Mouse (Mus musculus): ENCODE results near the gene Cdc7. TPM values are rescaled to one million over a fixed set of nuclear protein-coding genes. Genes with fewer than 3 reads are reported as not detected.
A peak's percentile ranks its signal among the peaks of the same experiment; 100 is the strongest.

The Cdc7 gene
- total RNA-seq, 2 experiments from 2014 or later = 1.6 to 2.0 TPM

DNA sequence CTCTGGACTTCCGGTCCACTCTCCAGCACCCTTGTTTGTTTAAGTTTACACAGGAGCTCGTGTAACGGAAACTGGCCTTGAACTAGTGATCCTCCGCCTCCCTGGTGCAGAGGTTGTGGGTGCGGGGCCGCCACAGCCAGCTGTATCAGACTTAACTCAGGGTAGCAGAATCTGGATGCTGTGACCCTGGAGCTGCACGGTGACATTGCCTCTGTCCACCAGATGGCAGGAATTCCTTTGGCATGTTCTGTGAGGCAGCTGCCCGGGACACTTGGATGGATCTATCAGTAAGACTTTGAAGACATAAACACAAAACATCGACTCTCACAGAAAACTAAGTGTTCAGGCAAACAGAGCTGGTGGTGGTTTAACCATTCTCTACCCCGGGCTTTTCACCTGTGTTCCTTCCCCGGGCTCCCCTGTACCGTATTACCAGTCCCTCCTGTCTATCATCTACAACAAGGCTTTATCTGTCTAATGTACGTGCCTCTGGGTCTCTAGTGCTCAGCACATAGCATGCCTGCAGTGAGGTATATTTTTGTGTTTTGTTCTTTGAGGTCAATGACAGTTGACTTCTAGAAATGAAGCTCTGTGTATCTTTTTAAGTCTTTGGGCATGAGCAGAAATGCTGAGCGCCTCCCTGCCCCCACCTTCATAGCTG lies 26.6 kb downstream of the Cdc7 start:
- intact Hi-C loops (cut with DNase I) = loop anchor here (1.0 to 5.0 kb wide), 3 partner anchors 132 to 330 kb away; no protein-coding TSS in a partner anchor
- peak; percentile 56 to 75 for DNase-seq

DNA sequence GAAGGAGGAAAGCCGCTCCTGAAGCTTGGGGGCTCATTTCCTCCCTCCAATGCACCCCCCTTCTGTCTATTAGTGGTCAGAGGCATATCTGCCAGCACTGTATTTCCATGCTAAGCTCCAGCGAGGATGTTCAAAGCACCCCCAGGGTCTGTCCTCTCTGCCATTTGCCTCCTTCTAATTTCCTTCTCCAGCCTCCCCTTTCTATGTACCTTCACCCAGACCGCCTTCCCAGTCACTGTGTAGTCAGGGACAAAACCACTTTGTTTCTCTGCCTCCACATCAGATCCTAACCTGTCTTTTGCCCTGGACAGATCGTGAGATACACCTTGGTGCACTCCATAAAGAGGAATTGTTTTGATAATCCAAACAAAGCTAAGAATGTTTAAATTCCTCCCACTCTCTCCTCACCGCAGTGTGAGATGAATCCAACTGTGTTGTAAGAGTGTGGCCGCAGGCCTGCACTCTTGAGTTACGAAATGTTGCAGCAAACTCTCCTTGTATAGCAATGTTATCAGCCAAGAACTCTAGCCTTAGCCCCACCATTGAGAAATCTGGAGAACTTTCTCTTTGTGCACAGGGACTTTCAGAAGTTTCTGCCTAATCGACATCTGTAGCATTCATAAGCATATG lies 27.3 kb downstream of the Cdc7 start:
- intact Hi-C loops (cut with DNase I) = loop anchor here (2.0 to 5.0 kb wide), 2 partner anchors 133 to 241 kb away; no protein-coding TSS in a partner anchor
- DNase-seq = peak; percentile 17 to 25

DNA sequence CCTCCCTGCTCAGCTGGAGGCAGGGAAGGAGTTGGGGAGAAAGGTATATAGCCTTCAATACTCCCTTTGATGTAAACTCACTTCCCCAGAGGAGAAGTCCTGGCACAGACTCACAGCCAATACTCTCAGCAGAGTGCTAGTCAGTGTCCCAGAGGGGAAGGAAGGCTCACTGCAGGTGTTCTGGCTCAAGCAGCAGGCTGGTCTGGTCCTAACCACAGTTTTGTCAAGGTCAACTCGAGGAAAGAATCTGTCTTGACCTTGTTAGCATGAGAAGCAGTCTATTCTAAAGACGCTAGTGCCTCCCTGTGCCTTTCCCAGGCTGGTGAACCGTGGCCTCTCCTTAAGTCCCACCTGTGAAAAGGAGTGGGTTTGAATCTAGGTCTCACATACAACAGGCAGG lies 30.6 kb downstream of the Cdc7 start:
- intact Hi-C loops (cut with DNase I) = loop anchor here (5.0 kb wide), 4 partner anchors 58 to 238 kb away; no protein-coding TSS in a partner anchor
- DNase-seq = no peak

DNA sequence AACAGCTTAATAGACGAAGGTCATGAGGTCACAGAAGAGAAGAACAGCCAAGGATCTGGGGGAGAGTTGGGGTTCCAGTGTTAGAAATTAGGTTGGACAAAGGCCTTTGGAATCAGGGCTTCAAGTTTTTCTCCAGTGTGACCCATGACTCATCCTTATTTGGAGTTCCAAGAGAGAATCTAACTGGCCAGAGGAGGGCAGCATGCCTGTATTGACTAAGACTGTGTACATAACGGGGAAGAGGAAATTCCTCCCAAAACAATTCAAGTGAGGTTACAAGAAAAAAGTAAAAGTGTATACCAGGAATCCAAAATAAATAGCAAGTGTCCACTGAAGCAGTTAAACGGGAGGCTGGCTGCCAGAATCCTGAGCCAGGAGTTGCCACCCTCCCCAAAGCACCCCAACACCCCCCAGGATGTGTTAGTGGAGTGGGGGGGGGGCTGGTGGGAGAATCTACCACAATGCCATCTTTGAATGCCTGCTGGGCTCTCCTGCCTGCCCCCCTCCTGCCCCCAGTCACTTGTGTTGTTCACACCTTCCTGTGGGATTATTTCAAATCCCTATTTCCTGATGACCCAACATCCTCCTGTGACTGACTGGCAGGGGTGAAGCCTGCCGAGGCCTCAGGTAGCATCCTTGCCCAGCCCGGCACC lies 31.9 kb downstream of the Cdc7 start:
- intact Hi-C loops (cut with DNase I) = loop anchor here (2.0 to 5.0 kb wide), 4 partner anchors 56 to 293 kb away; partner anchors contain the start of gene Tgfbr3
- DNase-seq = peak; percentile 66 to 79

DNA sequence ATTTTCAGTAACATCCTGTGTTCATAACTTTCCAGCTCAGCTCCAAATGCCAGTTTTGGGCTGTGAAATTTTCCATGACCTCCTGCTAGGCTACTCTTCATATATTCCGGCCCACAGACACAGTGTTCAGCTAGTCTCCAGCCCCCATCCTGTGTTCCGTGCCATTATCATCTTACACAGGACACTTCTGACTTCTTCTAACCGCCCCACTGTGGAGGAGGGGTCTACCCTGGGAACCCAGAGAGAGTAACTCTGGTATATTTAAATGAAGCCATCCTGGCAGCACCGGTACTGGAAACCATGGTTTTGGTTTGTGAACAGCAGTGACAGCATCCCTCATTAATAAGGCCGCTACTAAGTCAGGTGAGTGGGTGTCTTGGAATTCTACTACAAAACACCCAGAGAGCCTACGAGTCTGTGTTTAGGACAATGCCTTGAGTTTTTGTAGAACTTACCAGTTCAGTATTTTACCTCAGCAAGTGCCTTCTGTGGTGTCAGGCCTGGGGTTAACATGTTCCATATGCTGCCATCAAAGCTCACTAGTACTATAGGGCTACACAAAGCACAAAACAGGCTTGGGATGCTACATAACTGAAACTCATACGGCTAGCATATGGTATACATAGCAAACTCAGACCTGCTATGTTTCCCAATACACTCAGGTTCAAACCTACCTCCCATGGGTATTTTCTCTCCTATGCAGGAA lies 32.6 kb downstream of the Cdc7 start:
- DNase-seq = no peak
- intact Hi-C loops (cut with DNase I) = loop anchor here (2.0 to 5.0 kb wide), 4 partner anchors 56 to 292 kb away; partner anchors contain the start of gene Tgfbr3

DNA sequence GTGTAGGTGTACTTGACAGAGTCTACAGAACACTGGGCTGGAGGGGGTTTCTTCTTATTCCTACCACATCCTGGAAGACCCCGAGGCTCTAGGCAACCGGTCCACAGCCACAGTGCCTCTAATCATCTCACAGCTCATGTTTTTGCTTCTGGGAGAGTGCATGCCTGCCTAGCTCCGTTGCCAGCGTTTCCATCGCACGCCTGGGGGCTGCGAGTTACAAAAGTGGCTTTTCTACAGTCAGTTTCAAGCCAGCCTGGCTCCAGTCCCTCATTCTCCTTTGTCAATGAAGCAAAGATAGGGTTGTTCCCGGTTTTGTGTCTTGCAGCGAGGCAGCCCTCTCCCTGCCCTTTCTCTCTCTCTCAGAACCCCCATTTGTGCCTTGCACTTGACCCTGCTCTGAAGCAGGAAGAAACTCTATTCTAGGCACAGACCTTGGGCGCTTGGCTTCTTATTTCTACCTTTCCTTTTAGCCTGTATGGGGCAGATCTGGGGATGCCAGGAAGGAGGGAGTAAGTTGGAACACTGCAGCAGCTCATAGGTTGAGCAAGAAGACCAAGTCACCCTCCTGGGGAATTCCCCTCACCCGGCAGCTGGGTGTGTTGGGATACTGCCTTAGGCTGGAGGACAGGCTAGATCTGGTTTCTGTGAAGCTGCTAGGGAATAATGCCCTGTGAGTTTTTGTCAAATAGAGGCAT lies 37.4 kb downstream of the Cdc7 start:
- intact Hi-C loops (cut with DNase I) = no loop called here
- DNase-seq = no peak

DNA sequence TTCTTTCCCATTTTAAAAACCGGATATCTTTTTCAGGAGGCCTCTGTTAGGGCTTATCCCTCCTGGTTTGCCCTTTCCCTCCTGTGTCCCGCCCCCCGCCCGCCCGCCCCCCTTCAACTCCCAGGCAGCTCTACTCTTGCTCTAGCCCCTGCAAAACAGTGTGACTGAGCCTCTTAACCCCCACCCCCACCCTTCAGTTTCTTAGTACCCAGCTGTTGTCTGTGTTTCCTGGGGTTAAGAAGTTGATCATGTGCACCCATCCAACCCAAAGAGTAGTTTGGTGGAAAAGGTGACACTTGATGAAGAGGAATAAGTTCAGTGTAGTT lies 37.9 kb downstream of the Cdc7 start:
- intact Hi-C loops (cut with DNase I) = no loop called here
- no peak for DNase-seq

DNA sequence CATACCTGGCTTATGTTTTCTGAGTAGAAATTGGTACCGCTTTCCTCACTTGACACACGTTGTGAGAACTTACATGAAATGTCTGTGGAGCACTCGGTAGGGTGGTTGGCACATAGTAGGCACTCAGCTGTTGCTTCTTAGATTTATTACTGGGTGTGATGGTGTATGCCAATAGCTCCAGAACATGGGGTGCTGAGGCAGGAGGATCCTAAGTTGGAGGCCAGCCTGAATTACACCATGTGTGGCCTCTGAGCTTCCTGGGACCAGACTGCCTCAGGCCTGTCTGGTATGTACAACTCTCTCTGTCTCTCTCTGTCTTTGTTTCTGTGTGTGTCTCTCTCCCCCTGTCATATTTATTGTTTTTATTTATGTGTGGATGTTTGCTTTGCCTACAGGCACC lies 45.6 kb downstream of the Cdc7 start:
- DNase-seq = no peak

DNA sequence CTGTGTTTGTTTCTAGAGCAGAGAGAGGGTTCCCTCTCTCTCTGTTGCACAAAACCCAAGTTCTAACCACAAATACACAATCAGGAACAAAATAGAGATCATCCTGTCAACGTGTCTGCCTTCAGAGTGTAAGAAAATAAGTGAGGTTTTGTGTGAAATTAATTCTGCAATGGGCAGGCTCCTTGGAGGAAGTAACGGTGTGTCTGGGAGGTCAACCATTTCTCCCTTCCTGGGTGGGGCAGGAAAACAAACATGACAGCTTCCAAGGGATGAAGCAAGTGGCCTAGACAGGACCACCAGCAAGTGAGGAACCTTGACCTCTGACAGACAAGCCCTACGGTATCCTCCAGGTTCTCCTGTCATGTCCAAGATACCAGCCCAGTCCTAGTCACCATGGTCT lies 46.2 kb downstream of the Cdc7 start:
- intact Hi-C loops (cut with DNase I) = no loop called here
- no peak for DNase-seq

More for the DNA sequence above, 45.6 kb downstream of the Cdc7 start:
- intact Hi-C loops (cut with DNase I) = no loop called here

DNA sequence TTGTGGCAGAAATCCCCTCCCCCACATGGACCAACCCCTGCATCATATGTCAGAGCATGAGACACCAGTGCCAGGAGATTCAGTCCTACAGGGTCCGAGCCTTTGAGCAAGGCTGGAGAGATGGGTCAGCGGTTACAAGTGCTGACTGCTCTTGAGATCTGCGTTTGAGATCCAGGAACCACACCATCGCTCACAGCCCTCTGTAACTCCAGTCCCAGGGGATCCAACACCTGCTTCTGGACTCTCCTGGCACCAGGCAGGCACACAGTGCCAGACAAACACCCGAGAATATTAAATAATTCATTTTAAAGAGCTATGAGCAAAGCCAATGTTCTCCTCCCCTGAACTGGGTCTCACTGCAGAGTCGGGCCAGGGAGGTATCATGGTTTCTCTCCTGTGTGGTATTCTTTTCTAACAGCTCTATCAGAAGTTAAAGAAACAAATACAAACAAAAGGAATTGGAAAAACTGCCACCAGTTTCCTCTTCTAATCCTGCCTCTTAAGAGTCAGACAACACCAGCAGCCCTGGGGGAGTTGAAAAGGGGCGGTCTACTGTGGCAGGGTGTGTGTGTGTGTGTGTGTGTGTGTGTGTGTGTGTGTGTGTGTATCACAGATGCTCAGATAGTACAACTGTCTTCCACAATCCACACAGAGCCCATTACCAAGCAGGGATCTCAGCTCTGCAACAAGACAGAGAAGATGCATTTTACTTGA lies 47.4 kb downstream of the Cdc7 start:
- intact Hi-C loops (cut with DNase I) = no loop called here
- DNase-seq = no peak

DNA sequence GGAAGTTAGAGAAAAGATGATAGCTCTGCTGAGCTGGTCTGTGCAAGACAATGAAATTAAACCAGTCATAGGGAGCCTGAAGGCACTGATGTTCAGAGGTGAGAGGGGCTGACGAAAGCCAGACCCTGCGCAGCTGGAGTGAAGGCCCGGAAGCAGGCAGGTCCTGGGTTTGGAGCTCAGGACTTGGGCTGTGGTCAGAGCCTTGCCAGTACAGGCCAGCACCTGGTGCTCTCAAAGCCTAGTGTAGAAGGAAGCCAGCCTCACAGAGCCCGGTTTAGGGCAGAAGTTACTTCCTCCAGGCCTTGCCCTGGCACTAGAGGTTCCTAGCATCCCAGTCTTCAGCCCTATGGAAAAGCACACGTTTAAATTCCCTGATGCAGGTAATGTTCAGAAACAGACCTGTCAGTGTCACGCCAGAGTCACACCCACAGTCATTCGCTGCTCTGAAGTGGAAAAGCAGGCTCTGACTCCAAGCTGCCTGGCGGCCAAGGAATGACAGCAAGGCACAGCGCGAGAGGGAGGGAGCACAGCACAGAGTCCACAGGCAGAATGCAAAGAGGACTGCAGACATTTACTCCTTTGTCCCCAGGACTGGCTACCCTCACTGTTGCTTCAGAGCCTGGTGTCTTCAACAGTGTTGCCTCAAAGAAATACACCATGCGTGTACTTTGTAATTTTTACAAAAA lies 48.1 kb downstream of the Cdc7 start:
- DNase-seq = no peak
- intact Hi-C loops (cut with DNase I) = no loop called here

DNA sequence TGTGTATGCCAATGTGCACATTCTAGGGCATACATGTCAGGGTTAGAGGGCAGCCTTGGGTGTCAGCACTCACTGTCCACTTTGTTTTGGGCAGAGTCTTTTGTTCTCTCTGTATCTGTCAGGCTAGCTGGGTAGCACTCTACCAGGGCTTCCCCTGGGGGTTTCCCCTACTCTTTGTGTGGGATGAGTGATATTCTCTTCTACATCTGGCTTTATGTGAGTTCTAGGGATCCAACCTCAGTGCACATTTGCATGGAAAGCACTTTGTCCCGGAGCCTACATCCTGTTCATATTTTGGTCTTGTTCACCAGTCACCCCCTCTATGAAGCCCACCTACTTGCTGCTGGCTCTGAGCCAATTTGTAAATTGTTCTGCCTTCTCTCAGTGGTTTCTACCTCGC lies 49.3 kb downstream of the Cdc7 start:
- intact Hi-C loops (cut with DNase I) = no loop called here
- no peak for DNase-seq

DNA sequence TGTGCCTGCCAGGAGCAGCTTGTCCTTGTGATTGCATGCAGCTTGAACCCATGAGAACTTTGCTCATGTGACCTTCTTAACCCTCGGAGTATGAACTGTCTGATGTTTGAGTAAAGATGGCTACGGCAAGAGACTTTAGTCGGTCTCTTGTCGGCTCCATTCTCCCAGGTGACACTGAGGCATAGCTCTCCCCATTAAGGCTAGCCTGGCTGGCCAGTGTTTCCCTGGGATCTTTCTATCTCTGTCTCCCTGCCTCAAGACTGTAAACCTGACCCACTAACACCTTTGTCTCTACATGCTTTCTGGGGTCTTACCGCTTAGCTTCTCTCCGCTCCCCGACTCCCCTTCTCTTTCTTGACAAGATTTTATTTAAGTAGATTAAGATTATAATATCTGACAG lies 50.0 kb downstream of the Cdc7 start:
- DNase-seq = no peak
- intact Hi-C loops (cut with DNase I) = no loop called here

DNA sequence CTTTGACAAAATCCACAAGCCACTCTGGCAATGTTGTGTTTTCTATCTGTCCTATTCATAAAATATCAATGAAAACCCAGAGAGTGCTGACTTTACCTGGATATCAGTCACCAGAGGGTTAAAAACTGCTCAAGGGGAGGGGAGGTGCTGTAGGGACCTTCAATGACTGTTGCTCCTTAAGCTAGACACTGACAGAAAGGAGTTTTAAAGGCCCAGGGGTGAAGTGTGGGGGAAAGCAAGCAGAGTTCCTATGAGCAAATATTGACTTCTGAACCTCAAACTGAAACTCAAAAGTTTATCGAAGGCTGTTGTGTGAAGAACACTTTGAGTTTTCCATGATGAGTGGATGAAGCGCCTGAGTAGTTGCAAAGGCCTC lies 50.9 kb downstream of the Cdc7 start:
- no peak for DNase-seq
- intact Hi-C loops (cut with DNase I) = loop anchor here (5.0 kb wide), 1 partner anchor 72 kb away; no protein-coding TSS in a partner anchor

DNA sequence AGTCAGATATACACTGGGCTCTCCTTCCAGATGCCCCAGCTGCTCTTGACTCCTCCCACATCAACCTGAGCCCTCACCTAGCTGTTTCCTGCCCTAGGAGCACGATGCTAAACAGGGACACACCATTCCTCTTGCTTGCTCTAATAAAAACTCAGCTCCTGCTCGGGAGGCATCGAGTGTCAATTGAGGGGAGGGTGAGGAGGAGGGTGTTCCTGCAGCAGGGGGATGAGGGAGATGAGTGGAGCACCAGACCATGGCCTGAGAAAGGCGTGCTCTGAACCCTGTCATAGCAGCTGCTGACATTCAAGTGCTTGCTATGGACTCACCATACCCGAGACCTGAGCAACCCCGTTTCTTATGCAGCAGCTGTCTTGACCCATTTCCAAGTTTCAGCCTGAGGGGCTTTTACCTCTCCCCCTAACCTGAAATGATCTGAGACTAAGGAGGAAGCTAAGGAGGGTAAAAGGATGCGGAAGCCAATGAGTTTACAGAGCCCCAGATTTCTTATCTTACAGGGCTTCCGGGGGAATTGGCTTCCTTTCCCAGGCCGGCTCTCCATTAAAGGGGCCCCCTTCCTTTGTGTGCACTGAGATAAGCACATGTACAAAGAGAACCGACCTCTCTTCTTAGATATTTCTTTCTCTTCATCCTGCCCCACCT lies 51.4 kb downstream of the Cdc7 start:
- peak in 1 of 2 experiments; percentile 9 for DNase-seq
- intact Hi-C loops (cut with DNase I) = loop anchor here (5.0 kb wide), 1 partner anchor 72 kb away; no protein-coding TSS in a partner anchor

DNA sequence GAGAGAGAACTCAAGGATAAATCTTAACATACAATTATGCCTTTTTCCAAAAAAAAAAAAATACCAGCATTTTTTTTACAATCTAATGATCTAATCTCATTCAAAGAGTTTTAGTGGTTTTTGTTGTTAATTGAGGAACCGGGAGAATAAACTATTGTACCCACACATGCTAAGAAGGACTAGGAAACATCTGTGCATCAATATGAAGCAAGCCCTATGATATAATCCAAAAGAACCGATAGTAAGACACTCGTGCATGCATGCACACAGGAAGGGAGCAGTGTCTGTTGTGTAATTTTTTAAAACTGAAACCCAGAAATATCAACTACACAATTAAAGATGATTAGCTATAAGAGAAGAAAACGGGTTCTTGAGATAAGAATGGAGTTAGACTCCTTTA lies 52.4 kb downstream of the Cdc7 start:
- intact Hi-C loops (cut with DNase I) = loop anchor here (5.0 kb wide), 1 partner anchor 71 kb away; no protein-coding TSS in a partner anchor
- DNase-seq = no peak

DNA sequence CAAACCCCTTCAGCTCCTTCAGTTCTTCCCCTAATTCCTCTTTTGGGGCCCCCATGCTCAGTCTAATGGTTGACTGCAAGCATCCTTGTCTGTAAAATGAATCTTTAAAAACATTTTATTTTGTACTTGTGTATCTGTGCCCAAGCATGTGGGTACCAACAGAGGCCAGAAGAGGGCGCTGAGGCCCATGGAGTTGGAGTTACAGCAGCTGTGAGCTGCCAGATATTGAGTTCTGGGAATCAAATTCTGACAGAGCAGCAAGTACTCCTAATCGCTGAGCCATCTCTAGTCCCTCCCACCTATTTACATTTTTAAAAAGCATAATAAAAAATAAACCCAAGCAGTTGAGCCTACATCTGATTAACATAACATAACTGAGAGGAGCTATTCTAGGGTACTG lies 53.4 kb downstream of the Cdc7 start:
- intact Hi-C loops (cut with DNase I) = loop anchor here (5.0 kb wide), 1 partner anchor 70 kb away; no protein-coding TSS in a partner anchor
- peak in 1 of 2 experiments; percentile 18 for DNase-seq

DNA sequence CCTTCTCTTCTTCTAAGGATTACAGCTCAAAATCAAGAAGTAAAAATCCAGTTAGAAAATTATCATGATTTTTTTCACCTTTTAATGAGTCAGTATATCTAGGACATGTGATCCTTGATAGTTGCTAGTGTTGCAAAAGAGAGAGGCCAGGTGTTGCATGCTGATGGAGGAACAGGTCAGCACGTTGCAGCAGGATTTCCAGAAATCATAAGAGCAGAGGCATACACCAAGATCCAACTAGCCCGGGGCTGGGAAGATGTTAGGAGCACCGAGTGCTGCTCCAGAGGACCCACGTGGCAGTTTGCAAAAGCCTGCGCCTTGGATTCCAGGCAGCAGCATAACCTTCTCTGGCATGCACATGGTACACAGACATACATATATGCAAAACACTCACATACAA lies 54.9 kb downstream of the Cdc7 start:
- DNase-seq = no peak
- intact Hi-C loops (cut with DNase I) = loop anchor here (5.0 kb wide), 1 partner anchor 68 kb away; no protein-coding TSS in a partner anchor

Data from heart, postnatal 14 days (tissue).